Mouse (Mus musculus) MEL (cell line): ENCODE data around the gene Arhgap29. TPM values are rescaled to one million over a fixed set of nuclear protein-coding genes. Genes with fewer than 3 reads are reported as not detected.

ENCODE experiments used
- DNase-seq: peaks from one replicate; pipeline ENCODE4 v3.0.0; 2011; ENCODE audit warnings: low read depth, low spot score
- H3K27ac ChIP-seq: 2 replicates; pipeline ENCODE4 v1.5.1; 2012; ENCODE audit warnings: low read depth, mild to moderate bottlenecking, control low read depth, low read length, moderate library complexity; ENCODE audit not compliant: control insufficient read depth
- H3K27me3 ChIP-seq, 2 experiments: fragments of 150-350 bp in 1 of 2; sonication (generic) in 1 of 2; 2 replicates each; pipeline ENCODE4 v1.6.1; 2012; ENCODE audit warnings: low read length in 2 of 2, mild to moderate bottlenecking in 2 of 2, improper control_type of control experiment in 1 of 2, moderate library complexity in 1 of 2; ENCODE audit not compliant: insufficient read depth in 2 of 2, control insufficient read depth in 1 of 2
- H3K36me3 ChIP-seq, 2 experiments: 2 replicates each; pipeline ENCODE4 v1.6.1; 2012 to 2014; ENCODE audit warnings: low read length in 2 of 2, improper control_type of control experiment in 1 of 2, inconsistent platforms in 1 of 2, mild to moderate bottlenecking in 1 of 2; ENCODE audit not compliant: insufficient read depth in 2 of 2, control insufficient read depth in 1 of 2
- H3K4me1 ChIP-seq, 2 experiments: fragments of 150-350 bp in 1 of 2; sonication (generic) in 1 of 2; 2 replicates each; pipeline ENCODE4 v1.6.1; 2012; ENCODE audit warnings: low read length in 2 of 2, improper control_type of control experiment in 1 of 2, mild to moderate bottlenecking in 1 of 2; ENCODE audit not compliant: insufficient read depth in 2 of 2, control insufficient read depth in 1 of 2
- H3K4me3 ChIP-seq, 2 experiments: fragments of 150-350 bp in 1 of 2; sonication (generic) in 1 of 2; 2 replicates each; pipeline ENCODE4 v1.5.1; 2012; ENCODE audit warnings: low read depth in 2 of 2, low read length in 2 of 2, mild to moderate bottlenecking in 2 of 2, moderate library complexity in 2 of 2, control low read depth in 1 of 2, improper control_type of control experiment in 1 of 2; ENCODE audit not compliant: control insufficient read depth in 1 of 2, insufficient read depth in 1 of 2
- H3K79me2 ChIP-seq: 2 replicates; pipeline ENCODE4 v1.6.1; 2012; ENCODE audit warnings: mild to moderate bottlenecking, low read length, moderate library complexity; ENCODE audit not compliant: control insufficient read depth, poor library complexity, insufficient read depth
- H3K9ac ChIP-seq: 2 replicates; pipeline ENCODE4 v1.6.1; 2012; ENCODE audit warnings: low read depth, mild to moderate bottlenecking, control low read depth, low read length, moderate library complexity; ENCODE audit not compliant: control insufficient read depth, poor library complexity, severe bottlenecking
- H3K9me3 ChIP-seq: fragments of 150-350 bp; sonication (generic); replicated peaks from 2 replicates; pipeline ENCODE4 v1.6.1; 2012; ENCODE audit warnings: mild to moderate bottlenecking, low read length, improper control_type of control experiment, moderate library complexity; ENCODE audit not compliant: insufficient read depth
- BHLHE40 ChIP-seq: IDR thresholded peaks from 2 replicates; pipeline ENCODE4 v1.6.1; 2012; ENCODE audit warnings: low read depth, mild to moderate bottlenecking, inconsistent platforms, low read length, improper control_type of control experiment, borderline replicate concordance
- CHD2 ChIP-seq: IDR thresholded peaks from 2 replicates; pipeline ENCODE4 v1.6.1; 2011; ENCODE audit warnings: low read length, improper control_type of control experiment
- ETS1 ChIP-seq: IDR thresholded peaks from 2 replicates; pipeline ENCODE4 v1.6.1; 2012; ENCODE audit warnings: low read depth, mild to moderate bottlenecking, inconsistent platforms, low read length, improper control_type of control experiment, moderate library complexity
- GATA1 ChIP-seq: IDR thresholded peaks from 2 replicates; pipeline ENCODE4 v1.6.1; 2011; ENCODE audit warnings: low read depth, low read length, improper control_type of control experiment
- JUND ChIP-seq: IDR thresholded peaks from 2 replicates; pipeline ENCODE4 v1.6.1; 2011; ENCODE audit warnings: low read depth, mild to moderate bottlenecking, improper control_type of control experiment, low read length
- KAT2A ChIP-seq: conservative IDR thresholded peaks from 2 replicates; pipeline ENCODE4 v1.6.1; 2012; ENCODE audit warnings: low read depth, low read length, improper control_type of control experiment, inconsistent platforms
- MAFK ChIP-seq: IDR thresholded peaks from 2 replicates; pipeline ENCODE4 v1.6.1; 2011; ENCODE audit warnings: low read depth, mild to moderate bottlenecking, low read length, improper control_type of control experiment, borderline replicate concordance
- MXI1 ChIP-seq: IDR thresholded peaks from 2 replicates; pipeline ENCODE4 v1.6.1; 2011; ENCODE audit warnings: mild to moderate bottlenecking, low read depth, low read length, improper control_type of control experiment
- NELFE ChIP-seq: IDR thresholded peaks from 2 replicates; pipeline ENCODE4 v1.6.1; 2011; ENCODE audit warnings: low read depth, low read length, improper control_type of control experiment
- NRF1 ChIP-seq: IDR thresholded peaks from 2 replicates; pipeline ENCODE4 v1.6.1; 2014; ENCODE audit warnings: low read depth, mild to moderate bottlenecking, inconsistent platforms, low read length, improper control_type of control experiment, moderate library complexity; ENCODE audit not compliant: poor library complexity, insufficient read depth, severe bottlenecking
- POLR2AphosphoS2 ChIP-seq: IDR thresholded peaks from 2 replicates; pipeline ENCODE4 v1.6.1; 2011; ENCODE audit warnings: low read length, improper control_type of control experiment
- POLR2AphosphoS5 ChIP-seq: IDR thresholded peaks from 2 replicates; pipeline ENCODE4 v1.6.1; 2012; ENCODE audit warnings: low read depth, borderline replicate concordance, mild to moderate bottlenecking, inconsistent platforms, low read length, moderate library complexity, mixed read lengths
- RAD21 ChIP-seq: IDR thresholded peaks from 2 replicates; pipeline ENCODE4 v1.6.1; 2011; ENCODE audit warnings: mild to moderate bottlenecking, low read depth, low read length, improper control_type of control experiment
- RCOR1 ChIP-seq: IDR thresholded peaks from 2 replicates; pipeline ENCODE4 v1.6.1; 2012; ENCODE audit warnings: low read depth, mild to moderate bottlenecking, inconsistent platforms, low read length, improper control_type of control experiment
- SIN3A ChIP-seq: IDR thresholded peaks from 2 replicates; pipeline ENCODE4 v1.6.1; 2012; ENCODE audit warnings: low read length, improper control_type of control experiment, inconsistent platforms
- SMC3 ChIP-seq: IDR thresholded peaks from 2 replicates; pipeline ENCODE4 v1.6.1; 2011; ENCODE audit warnings: low read depth, low read length, improper control_type of control experiment
- TBP ChIP-seq: IDR thresholded peaks from 2 replicates; pipeline ENCODE4 v1.8.0; 2011; ENCODE audit warnings: low read depth, low read length, improper control_type of control experiment
- UBTF ChIP-seq: IDR thresholded peaks from 2 replicates; pipeline ENCODE4 v1.6.1; 2012; ENCODE audit warnings: low read depth, mild to moderate bottlenecking, inconsistent platforms, low read length, improper control_type of control experiment, moderate library complexity, borderline replicate concordance; ENCODE audit not compliant: insufficient read depth
- USF1 ChIP-seq: IDR thresholded peaks from 2 replicates; pipeline ENCODE4 v1.6.1; 2014; ENCODE audit warnings: low read depth, mild to moderate bottlenecking, inconsistent platforms, low read length, improper control_type of control experiment, moderate library complexity
- USF2 ChIP-seq, 2 experiments: IDR thresholded peaks; 2 replicates each; pipeline ENCODE4 v1.6.1; 2011 to 2012; ENCODE audit warnings: improper control_type of control experiment in 2 of 2, low read length in 2 of 2, borderline replicate concordance in 1 of 2, inconsistent platforms in 1 of 2, low read depth in 1 of 2, mild to moderate bottlenecking in 1 of 2; ENCODE audit not compliant: insufficient read depth in 1 of 2
- ZC3H11A ChIP-seq: IDR thresholded peaks from 2 replicates; pipeline ENCODE4 v1.6.1; 2012; ENCODE audit warnings: low read depth, mild to moderate bottlenecking, inconsistent platforms, low read length, improper control_type of control experiment
- ZKSCAN1 ChIP-seq: IDR thresholded peaks from 2 replicates; pipeline ENCODE4 v1.6.1; 2012; ENCODE audit warnings: low read depth, mild to moderate bottlenecking, inconsistent platforms, low read length, improper control_type of control experiment, moderate library complexity
- ZNF384 ChIP-seq: IDR thresholded peaks from 2 replicates; pipeline ENCODE4 v1.6.1; 2012; ENCODE audit warnings: low read depth, mild to moderate bottlenecking, inconsistent platforms, low read length, improper control_type of control experiment
- polyA plus RNA-seq, 2 experiments: library from polyadenylated mRNA; stranded (reverse) in 1 of 2; unstranded in 1 of 2; fragments of >175 nt in 1 of 2; fragments of >200 nt in 1 of 2; gene quantifications; 2 replicates each; pipeline versions ENCODE4 v1.2.1 to v1.2.4; 2012; ENCODE audit warnings: low replicate concordance in 2 of 2, low read depth in 1 of 2; ENCODE audit not compliant: insufficient read length in 2 of 2, insufficient read depth in 1 of 2, missing spikeins in 1 of 2
- total RNA-seq: library from RNA; depleted of rRNA; stranded (reverse); fragments of 300-350 nt; gene quantifications from 2 replicates; pipeline ENCODE4 v1.2.3, GENCODE M21; 2012

Arhgap29 gene
- total and polyA plus RNA-seq, 3 experiments: 0.19 to 0.23 TPM; not detected in 1

GRCm38 (mm10) chr3:121981306-121981705 lies 29.0 kb downstream of the Arhgap29 start:
- no peak for DNase-seq
- H3K27me3 ChIP-seq: peaks cover 0 to 2% of the 10 kb centered on the region in 2 experiments; a peak in 2 of 4 replicates
- no peak overlapping the region for H3K4me3 ChIP-seq
- no peaks in the 10 kb centered on the region for H3K4me1 ChIP-seq
- no peak for TF ChIP-seq USF1
- TF ChIP-seq TBP: no peak
- TF ChIP-seq UBTF: no peak
- TF ChIP-seq JUND: no peak
- no peak for TF ChIP-seq SIN3A
- no peak for TF ChIP-seq POLR2AphosphoS2
- TF ChIP-seq RCOR1: no peak
- no peak for TF ChIP-seq CHD2
- TF ChIP-seq MXI1: no peak
- no peak for TF ChIP-seq RAD21
- TF ChIP-seq ZC3H11A: no peak
- TF ChIP-seq MAFK: no peak
- TF ChIP-seq BHLHE40: no peak
- no peak for TF ChIP-seq KAT2A
- no peak for TF ChIP-seq NRF1
- TF ChIP-seq ZKSCAN1: no peak
- no peak for TF ChIP-seq NELFE
- TF ChIP-seq ETS1: no peak
- no peak for TF ChIP-seq SMC3
- TF ChIP-seq GATA1: no peak
- no peaks in the 10 kb centered on the region for H3K36me3 ChIP-seq
- no peak overlapping the region for H3K9ac ChIP-seq
- no peaks in the 10 kb centered on the region for H3K9me3 ChIP-seq
- no peaks in the 10 kb centered on the region for H3K79me2 ChIP-seq
- no peak overlapping the region for H3K27ac ChIP-seq

- H3K27ac ChIP-seq: no peak overlapping the region
- no peaks in the 10 kb centered on the region for H3K4me1 ChIP-seq
- H3K9me3 ChIP-seq: no peaks in the 10 kb centered on the region
- no peak overlapping the region for H3K4me3 ChIP-seq
- no peak for DNase-seq
- H3K27me3 ChIP-seq: peaks cover 0 to 2% of the 10 kb centered on the region in 2 experiments; a peak in 1 of 4 replicates
- H3K36me3 ChIP-seq: no peaks in the 10 kb centered on the region
- H3K79me2 ChIP-seq: no peaks in the 10 kb centered on the region
- no peak for TF ChIP-seq ZC3H11A
- TF ChIP-seq POLR2AphosphoS5: no peak
- no peak for TF ChIP-seq ZNF384
- TF ChIP-seq USF2 (IDR thresholded peaks at IDR 0.05; ENCODE audit: borderline replicate concordance in 1 of 2, insufficient read depth in 1 of 2, low read depth in 1 of 2, low read length in 2 of 2): no peak
- no peak for TF ChIP-seq SIN3A
- no peak overlapping the region for H3K9ac ChIP-seq
These were observed 30.1 kb downstream of the Arhgap29 start for GRCm38 (mm10) chr3:121982450-121982849.
